Mouse (Mus musculus): Measurements from ENCODE around the gene Peg12.

DNA sequence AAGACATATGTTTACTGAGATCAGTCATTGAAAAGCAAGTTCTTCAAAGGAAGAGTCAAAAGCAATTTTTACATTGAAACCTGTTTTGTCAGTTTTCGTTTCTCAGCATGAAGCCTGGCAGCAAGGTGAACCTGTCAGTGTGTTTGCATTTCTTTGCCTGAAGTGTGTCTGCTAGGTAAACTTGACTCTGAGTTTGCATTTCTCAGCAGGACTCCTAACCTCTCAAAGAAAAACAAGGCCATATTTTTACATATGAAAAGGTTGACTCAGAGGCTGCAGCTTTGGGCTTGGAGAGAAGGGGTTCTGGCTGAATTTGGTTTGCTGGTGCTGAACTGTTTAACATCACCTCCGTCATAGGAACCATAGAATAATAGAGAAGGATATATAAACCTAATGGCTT, 21.8 kb upstream of the Peg12 start:
- TF ChIP-seq CTCF (IDR thresholded peaks at IDR 0.05; ENCODE audit: low read depth) (no peak), EP300 (IDR thresholded peaks at IDR 0.05; ENCODE audit: low read depth) (no peak)

All from liver, embryonic 14.5 days (tissue).